Mouse (Mus musculus) forebrain, embryonic 14.5 days (tissue): ENCODE measurements at regions not wholly inside any gene's neighbourhood (a gene's known extent, or its start where the extent isn't known, plus 50 kb on each side); places are given as distances from the start of the nearest gene placed in this dataset.
A peak's percentile ranks its signal among the peaks of the same experiment; 100 is the strongest.

Experiments
- ATAC-seq: fragments of 200-750 bp; cut with Nextera tagmentation; 2 replicates; pipeline ENCODE4 v1.8.0; 2017; ENCODE audit warnings: mild to moderate bottlenecking, moderate library complexity
- DNase-seq: peaks from one replicate; pipeline ENCODE4 v3.0.0-alpha.2; 2015; ENCODE audit warnings: low spot score
- H3K27ac ChIP-seq: fragments of 300-500 bp; sonication (generic); 2 replicates; pipeline ENCODE4 v1.5.1; 2014; ENCODE audit warnings: low read depth, mild to moderate bottlenecking, control low read depth, low read length, moderate library complexity
- H3K27me3 ChIP-seq: fragments of 300-500 bp; sonication (generic); replicated peaks from 2 replicates; pipeline ENCODE4 v1.6.1; 2014; ENCODE audit warnings: low read length, control low read depth, mixed read lengths; ENCODE audit not compliant: control insufficient read depth, insufficient read depth
- H3K36me3 ChIP-seq: fragments of 300-500 bp; sonication (generic); 2 replicates; pipeline ENCODE4 v1.6.1; 2014; ENCODE audit warnings: low read length, control low read depth; ENCODE audit not compliant: control insufficient read depth, insufficient read depth
- H3K4me1 ChIP-seq: fragments of 300-500 bp; sonication (generic); 2 replicates; pipeline ENCODE4 v1.6.1; 2014; ENCODE audit warnings: antibody characterized with exemption, low read length, control low read depth; ENCODE audit not compliant: control insufficient read depth, insufficient read depth
- H3K4me2 ChIP-seq: fragments of 300-500 bp; sonication (generic); 2 replicates; pipeline ENCODE4 v1.6.1; 2014; ENCODE audit warnings: mild to moderate bottlenecking, control low read depth, low read length
- H3K4me3 ChIP-seq: fragments of 300-500 bp; sonication (generic); 2 replicates; pipeline ENCODE4 v1.5.1; 2014; ENCODE audit warnings: low read depth, low read length, control low read depth
- H3K9ac ChIP-seq: fragments of 300-500 bp; sonication (generic); 2 replicates; pipeline ENCODE4 v1.6.1; 2014; ENCODE audit warnings: mild to moderate bottlenecking, low read length, control low read depth, moderate library complexity
- H3K9me3 ChIP-seq: fragments of 300-500 bp; sonication (generic); replicated peaks from 2 replicates; pipeline ENCODE4 v1.6.1; 2016; ENCODE audit warnings: low read length, control low read depth, mixed read lengths; ENCODE audit not compliant: control insufficient read depth
- WGBS: fragments of 180-500 bp; shearing (Covaris S2); extraction: QIAGEN DNeasy Blood & Tissue Kit; methylation state at CpG from one replicate; pipeline ENCODE4 v1.1.7; 2014; 5-methylcytosine and 5-hydroxymethylcytosine counted together

- Histone ChIP-seq H3K36me3 (no peaks in the 10 kb centered on the region), H3K4me3 (no peak overlapping the region), H3K27ac (no peak overlapping the region), H3K27me3 (no peaks in the 10 kb centered on the region), H3K4me1 (no peaks in the 10 kb centered on the region), H3K9me3 (no peaks in the 10 kb centered on the region), H3K4me2 (no peak overlapping the region), H3K9ac (no peak overlapping the region)
- ATAC-seq (no peak), DNase-seq (peak; percentile 54)
- 44% methylated on average over 3 of the region's 3 CpGs for whole genome bisulfite sequencing
These were observed 442.8 kb downstream of the Gm43517 start for GRCm38 (mm10) chr12:49827769-49828168.

DNA sequence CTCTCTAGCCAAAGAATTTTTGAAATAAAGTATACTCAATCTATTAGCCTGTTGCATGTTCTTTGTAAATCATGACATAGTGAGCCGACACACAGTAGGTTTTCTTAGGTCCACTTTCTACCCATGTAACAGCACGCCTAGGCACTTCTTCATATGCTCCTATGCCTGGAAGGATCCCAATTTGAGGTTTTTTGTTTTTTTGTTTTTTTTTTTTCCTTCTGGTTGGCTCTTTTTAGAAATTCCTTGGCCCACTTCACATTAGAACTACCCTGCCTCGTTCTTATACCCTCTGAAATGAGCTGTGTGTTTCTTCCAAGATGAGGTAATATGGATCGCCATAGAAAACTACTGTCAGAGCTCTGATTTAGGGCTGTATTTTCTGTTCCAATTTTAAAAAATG is 443.6 kb downstream of the Gm43517 start:
- DNase-seq (peak; percentile 56), ATAC-seq (peak; percentile 55)
- Histone ChIP-seq H3K9ac (no peak overlapping the region), H3K36me3 (no peaks in the 10 kb centered on the region), H3K4me1 (no peaks in the 10 kb centered on the region), H3K27me3 (no peaks in the 10 kb centered on the region), H3K9me3 (no peaks in the 10 kb centered on the region), H3K27ac (peak overlapping the region; percentile 21; the same call in 1 of the 2 replicates), H3K4me3 (no peak overlapping the region), H3K4me2 (no peak overlapping the region)
- 56% methylated on average over 4 of the region's 4 CpGs for WGBS

DNA sequence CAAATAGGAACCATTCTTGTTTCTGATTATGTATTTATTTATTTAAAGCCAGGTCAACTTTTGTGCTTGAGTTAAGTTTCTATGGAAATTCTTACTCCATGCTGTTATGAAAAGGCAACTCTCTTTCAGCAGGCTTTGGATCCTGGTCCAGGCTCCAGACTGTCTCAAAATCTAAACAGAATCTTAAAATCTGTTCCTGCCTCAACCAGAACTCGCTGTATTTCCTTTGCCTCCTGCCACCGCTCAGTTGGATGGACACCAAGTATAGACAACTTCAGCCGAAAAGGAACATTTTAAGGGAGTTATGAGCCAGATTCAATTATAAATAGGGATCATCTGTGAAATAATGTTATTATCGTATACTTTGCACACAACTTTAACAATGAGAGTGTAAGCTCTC is 445.7 kb downstream of the Gm43517 start:
- Histone ChIP-seq H3K4me2 (no peak overlapping the region), H3K4me1 (0 out of 2 replicates have a peak, but pooled peaks cover 7% of the 10 kb centered on the region), H3K27ac (no peak overlapping the region), H3K4me3 (no peak overlapping the region), H3K36me3 (no peaks in the 10 kb centered on the region), H3K9me3 (no peaks in the 10 kb centered on the region), H3K27me3 (no peaks in the 10 kb centered on the region), H3K9ac (no peak overlapping the region)
- no peak for ATAC-seq
- 96% methylated on average over 4 of the region's 4 CpGs for WGBS
- DNase-seq = peak; percentile 13

- WGBS = 41% methylated on average over 3 of the region's 3 CpGs
- no peaks in the 10 kb centered on the region for H3K27me3 ChIP-seq
- H3K9ac ChIP-seq = no peak overlapping the region
- H3K4me3 ChIP-seq = no peak overlapping the region
- DNase-seq (peak; percentile 15), ATAC-seq (no peak)
- no peak overlapping the region for H3K27ac ChIP-seq
- no peak overlapping the region for H3K4me2 ChIP-seq
- H3K4me1 ChIP-seq = peaks cover 7% of the 10 kb centered on the region; the same call in 1 of the 2 replicates
- no peaks in the 10 kb centered on the region for H3K9me3 ChIP-seq
- no peaks in the 10 kb centered on the region for H3K36me3 ChIP-seq
These were observed 447.3 kb downstream of the Gm43517 start for GRCm38 (mm10) chr12:49832118-49832847.

DNA sequence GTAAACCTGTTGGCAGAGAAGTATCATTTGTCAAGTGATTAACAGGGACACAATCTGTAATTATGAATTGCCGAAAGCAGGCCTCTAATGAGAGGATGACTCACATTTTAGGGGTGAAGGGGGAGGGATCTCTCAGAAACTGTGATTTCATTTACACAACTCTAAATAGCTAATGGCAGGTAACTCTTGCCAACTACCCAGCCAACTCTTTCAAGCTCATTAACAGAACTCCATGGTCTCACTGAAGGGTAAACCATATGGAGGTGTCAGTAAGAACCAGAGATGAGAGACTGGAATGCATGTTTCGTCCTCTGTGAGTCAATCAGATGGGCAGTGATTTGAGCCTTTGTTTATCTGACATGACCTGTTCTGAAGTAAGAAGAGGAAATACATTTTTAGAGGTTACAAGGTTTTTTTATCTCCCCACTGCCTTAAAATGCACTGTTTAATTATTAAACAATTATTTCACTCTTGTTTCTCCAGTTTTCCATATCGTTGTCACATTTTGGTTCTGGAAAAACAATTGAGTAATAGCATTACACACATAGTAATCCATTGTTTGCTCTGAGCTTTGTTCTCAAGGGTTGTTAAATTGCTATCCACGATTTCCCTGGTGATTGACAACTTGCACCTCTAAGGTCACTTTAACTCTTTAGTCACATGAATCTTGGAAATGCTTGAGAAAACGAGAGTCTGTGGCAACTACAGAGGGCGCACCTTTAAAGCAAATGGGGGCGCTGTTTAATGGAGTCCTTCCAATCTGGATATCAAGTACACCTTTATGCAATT is 451.5 kb downstream of the Gm43517 start:
- no peak overlapping the region for H3K4me2 ChIP-seq
- peak; percentile 95 for ATAC-seq
- WGBS = 30% methylated on average over 7 of the region's 7 CpGs
- peak overlapping the region; percentile 34; the same call in 1 of the 2 replicates for H3K27ac ChIP-seq
- peak; percentile 94 for DNase-seq
- no peaks in the 10 kb centered on the region for H3K27me3 ChIP-seq
- H3K9ac ChIP-seq = no peak overlapping the region
- peaks cover 7% of the 10 kb centered on the region; the same call in 1 of the 2 replicates for H3K4me1 ChIP-seq
- no peaks in the 10 kb centered on the region for H3K36me3 ChIP-seq
- H3K4me3 ChIP-seq = no peak overlapping the region
- H3K9me3 ChIP-seq = no peaks in the 10 kb centered on the region

- H3K4me3 ChIP-seq = no peak overlapping the region
- ATAC-seq = no peak
- no peaks in the 10 kb centered on the region for H3K4me1 ChIP-seq
- no peak overlapping the region for H3K9ac ChIP-seq
- H3K9me3 ChIP-seq = no peaks in the 10 kb centered on the region
- no peak for DNase-seq
- no peak overlapping the region for H3K27ac ChIP-seq
- no peak overlapping the region for H3K4me2 ChIP-seq
- no peaks in the 10 kb centered on the region for H3K27me3 ChIP-seq
- 85% methylated on average over 2 of the region's 2 CpGs for WGBS
- no peaks in the 10 kb centered on the region for H3K36me3 ChIP-seq
These were observed 500.5 kb downstream of the Gm43517 start for GRCm38 (mm10) chr12:49885507-49885906.

DNA sequence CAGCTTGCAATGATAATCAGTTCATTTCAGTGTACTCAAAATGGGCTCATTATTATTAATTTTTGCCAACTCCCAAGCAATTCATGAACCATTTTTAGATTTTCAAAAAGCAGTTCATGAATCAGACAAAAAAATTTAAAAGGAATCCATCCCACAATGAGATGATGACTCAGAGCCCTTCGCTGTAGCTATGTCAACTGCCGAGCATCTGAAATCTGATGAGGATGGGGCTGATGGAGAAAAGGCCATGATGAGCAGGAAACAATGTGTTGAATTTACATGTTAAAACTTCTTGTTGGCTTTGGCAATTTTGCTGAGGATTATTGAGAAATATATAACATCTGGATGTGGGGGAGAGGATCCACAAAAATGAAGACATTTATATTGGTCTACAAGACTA is 502.3 kb downstream of the Gm43517 start:
- peak; percentile 15 for DNase-seq

GRCm38 (mm10) chr12:49897768-49898167 is 512.8 kb downstream of the Gm43517 start:
- WGBS = 21% methylated on average over 2 of the region's 2 CpGs

More for the DNA sequence above, 502.3 kb downstream of the Gm43517 start:
- H3K36me3 ChIP-seq = no peaks in the 10 kb centered on the region
- H3K27ac ChIP-seq = no peak overlapping the region
- H3K4me2 ChIP-seq = no peak overlapping the region
- H3K9me3 ChIP-seq = no peaks in the 10 kb centered on the region
- 88% methylated on average over 2 of the region's 2 CpGs for WGBS
- no peak for ATAC-seq
- H3K27me3 ChIP-seq = no peaks in the 10 kb centered on the region
- no peaks in the 10 kb centered on the region for H3K4me1 ChIP-seq
- H3K4me3 ChIP-seq = no peak overlapping the region
- H3K9ac ChIP-seq = no peak overlapping the region

DNA sequence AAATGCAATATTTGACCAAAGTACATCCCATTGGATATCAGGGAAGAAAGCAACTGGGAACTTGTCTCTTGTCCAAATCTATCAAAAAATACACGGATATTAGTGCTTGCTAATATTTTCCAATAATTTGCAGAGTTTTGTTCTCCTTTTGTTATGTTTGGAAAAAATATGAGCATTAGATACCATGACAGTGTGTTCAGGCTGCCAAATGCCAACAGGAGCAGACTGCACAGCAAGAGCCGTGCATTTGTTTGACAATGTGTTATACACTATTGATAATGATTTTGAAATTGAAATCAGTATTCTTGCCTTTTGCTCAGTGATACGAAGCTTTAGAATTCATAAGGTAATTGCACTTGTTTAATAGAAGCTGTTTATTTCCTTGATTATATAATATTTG is 530.7 kb downstream of the Gm43517 start:
- Histone ChIP-seq H3K9ac (no peak overlapping the region), H3K4me1 (no peaks in the 10 kb centered on the region), H3K4me3 (no peak overlapping the region), H3K27ac (no peak overlapping the region), H3K4me2 (no peak overlapping the region), H3K36me3 (no peaks in the 10 kb centered on the region), H3K9me3 (no peaks in the 10 kb centered on the region), H3K27me3 (no peaks in the 10 kb centered on the region)
- WGBS = 83% methylated on average over 3 of the region's 3 CpGs
- ATAC-seq (no peak), DNase-seq (peak; percentile 7)

More at GRCm38 (mm10) chr12:49897768-49898167, 512.8 kb downstream of the Gm43517 start:
- Histone ChIP-seq H3K4me2 (no peak overlapping the region), H3K4me3 (no peak overlapping the region), H3K9ac (no peak overlapping the region), H3K4me1 (no peaks in the 10 kb centered on the region), H3K27ac (no peak overlapping the region), H3K36me3 (no peaks in the 10 kb centered on the region), H3K27me3 (no peaks in the 10 kb centered on the region), H3K9me3 (no peaks in the 10 kb centered on the region)
- DNase-seq (peak; percentile 56), ATAC-seq (peak; percentile 40)
